Mouse (Mus musculus) lung, adult 2 months (tissue): Measurements from ENCODE around the gene Tk1.

Experiments
- CTCF ChIP-seq: fragments of 200-500 bp; IDR thresholded peaks from 2 replicates; pipeline ENCODE4 v1.5.1; 2011; ENCODE audit warnings: mild to moderate bottlenecking, low read length, control low read depth; ENCODE audit not compliant: insufficient read depth
- POLR2A ChIP-seq: fragments of 200-500 bp; IDR thresholded peaks from 2 replicates; pipeline ENCODE4 v1.6.1; 2011; ENCODE audit warnings: low read depth, mild to moderate bottlenecking, control low read depth, low read length, borderline replicate concordance; ENCODE audit errors: extremely low read depth

GRCm38 (mm10) chr11:117854241-117854640, 28.3 kb upstream of the Tk1 start:
- TF ChIP-seq CTCF: no peak
- no peak for TF ChIP-seq POLR2A
